Mouse (Mus musculus) adrenal gland, postnatal 25 days (tissue): Measurements from ENCODE around the gene Ppp2r5a. TPM values are rescaled to one million over a fixed set of nuclear protein-coding genes. Genes with fewer than 3 reads are reported as not detected.

ENCODE experiments used
- DNase-seq: peaks from one replicate; pipeline ENCODE4 v3.0.0; 2021; ENCODE audit warnings: mixed read lengths
- total RNA-seq: library from RNA; stranded (reverse); gene quantifications from 2 replicates; pipeline ENCODE4 v1.2.3, GENCODE M21; 2021

The Ppp2r5a gene
- total RNA-seq, 1 experiment from 2014 or later = 162 TPM

DNA sequence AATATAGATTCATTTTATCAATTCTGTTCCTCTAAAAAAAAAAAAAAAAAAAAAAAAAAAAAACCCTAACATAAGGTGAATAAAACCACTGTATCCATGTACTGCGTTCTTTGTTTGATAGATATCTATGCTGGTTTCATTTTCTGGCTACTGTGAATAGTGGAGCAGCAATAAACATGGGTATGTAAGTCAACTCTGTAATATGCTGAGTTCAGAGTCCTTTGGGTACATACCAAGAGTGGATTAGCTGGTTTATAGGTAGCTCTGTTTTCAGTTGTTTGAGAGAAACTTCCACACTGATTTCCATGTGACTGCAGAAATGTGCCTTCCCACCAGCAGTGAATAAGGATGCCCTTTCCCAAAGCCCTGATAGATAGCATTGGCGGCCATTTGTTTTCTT, 25.0 kb downstream of the Ppp2r5a start:
- DNase-seq = no peak

DNA sequence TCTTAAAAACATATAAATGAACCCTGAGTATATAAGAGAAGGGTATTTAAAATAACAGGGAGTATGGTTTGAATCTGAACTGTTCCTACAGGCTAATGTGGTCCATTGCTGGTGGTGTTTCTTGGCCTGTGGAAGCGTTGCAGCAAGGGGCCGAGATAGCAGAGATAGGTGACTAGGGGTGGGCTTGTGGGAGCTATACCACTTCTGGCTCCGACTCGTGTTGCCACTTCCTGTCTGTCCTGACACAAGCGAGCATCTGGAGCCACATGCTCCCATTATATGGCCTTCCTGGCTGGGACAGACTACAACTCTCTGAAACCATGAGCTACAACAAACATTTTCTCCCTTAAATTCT, 27.5 kb downstream of the Ppp2r5a start:
- no peak for DNase-seq

DNA sequence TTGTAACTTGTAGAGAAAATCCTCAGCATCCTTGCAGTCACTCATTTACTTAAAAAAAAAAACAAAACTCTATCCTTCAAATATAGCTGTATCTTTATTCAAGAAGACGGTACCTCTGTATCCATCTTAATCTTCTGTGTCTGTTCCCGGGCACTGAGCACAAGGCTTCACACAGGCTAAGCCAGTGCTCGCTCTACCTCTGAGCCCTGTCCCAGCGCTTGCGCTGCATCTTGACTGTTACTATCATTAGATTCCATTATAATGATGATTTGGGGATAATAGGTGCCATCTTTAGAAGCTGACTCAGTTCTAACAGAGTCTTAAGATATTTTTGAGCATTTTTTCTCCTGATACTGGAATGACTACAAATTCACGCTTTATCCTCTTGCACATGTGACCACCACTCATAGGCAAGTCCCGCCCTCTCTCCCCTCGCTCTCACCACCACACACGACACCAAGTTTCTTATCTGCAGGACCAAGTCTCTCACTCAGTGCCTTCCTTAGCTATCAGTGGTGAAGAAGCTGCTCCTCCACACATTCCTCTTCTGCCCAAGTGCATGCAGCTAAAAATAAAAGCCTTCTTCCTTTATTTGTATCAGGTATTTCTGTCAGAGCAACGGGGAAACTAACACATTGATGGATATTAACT, 28.0 kb downstream of the Ppp2r5a start:
- no peak for DNase-seq

DNA sequence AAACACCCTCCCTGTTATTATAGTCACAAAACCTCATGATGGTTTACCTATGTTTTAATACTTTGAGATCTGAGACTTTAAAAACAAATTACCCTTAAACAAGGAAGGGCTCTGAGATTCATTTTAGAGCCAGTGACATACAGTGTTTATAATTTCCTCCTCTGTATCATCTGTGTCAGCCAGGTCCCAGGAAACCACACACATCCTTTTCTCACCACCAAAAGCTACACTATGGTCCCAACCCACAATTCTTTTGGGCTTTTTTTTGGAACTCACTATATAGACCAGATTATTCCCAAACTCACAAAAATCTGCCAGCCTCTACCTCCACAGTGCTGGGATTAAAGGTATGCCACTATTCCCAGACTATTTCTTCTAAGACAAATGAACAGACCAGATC, 33.9 kb downstream of the Ppp2r5a start:
- no peak for DNase-seq

DNA sequence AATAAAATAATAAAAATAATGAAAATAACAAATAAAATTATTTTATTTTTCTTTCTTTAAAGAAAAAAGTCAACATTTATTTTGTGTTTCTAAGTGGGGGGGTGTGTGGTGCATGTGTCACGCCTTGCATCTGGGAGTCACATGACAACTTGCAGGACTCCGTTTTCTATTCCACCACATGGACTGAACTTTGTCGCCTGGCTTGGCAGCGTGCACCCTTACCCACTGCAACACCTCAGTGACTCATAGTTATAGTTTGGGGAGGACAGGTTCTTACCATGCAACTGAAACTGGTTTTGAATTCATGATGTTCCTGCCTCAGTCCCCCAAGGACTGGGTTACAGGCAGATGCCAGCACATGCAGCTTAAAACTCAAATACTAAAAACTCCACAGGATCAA, 34.9 kb downstream of the Ppp2r5a start:
- no peak for DNase-seq

DNA sequence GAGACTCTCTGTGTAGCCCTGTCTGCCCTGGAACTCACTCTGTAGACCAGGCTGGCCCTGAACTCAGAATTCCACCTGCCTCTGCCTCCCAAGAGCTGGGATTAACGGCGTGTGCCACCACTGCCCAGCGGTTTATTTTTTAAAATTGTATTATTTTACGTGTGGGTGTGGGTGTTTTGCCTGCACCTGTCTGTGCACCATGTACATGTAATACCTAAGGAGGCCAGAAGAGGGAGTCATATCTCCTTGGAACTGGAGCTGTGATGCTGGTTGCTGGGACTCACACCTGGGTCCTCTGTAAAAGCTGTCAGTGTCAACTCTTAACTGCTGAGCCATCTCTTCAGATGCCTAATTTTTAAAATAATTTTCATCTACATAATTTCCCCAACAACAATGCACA, 38.6 kb downstream of the Ppp2r5a start:
- no peak for DNase-seq

GRCm38 (mm10) chr1:191362412-191362811, 40.7 kb downstream of the Ppp2r5a start:
- DNase-seq = no peak

DNA sequence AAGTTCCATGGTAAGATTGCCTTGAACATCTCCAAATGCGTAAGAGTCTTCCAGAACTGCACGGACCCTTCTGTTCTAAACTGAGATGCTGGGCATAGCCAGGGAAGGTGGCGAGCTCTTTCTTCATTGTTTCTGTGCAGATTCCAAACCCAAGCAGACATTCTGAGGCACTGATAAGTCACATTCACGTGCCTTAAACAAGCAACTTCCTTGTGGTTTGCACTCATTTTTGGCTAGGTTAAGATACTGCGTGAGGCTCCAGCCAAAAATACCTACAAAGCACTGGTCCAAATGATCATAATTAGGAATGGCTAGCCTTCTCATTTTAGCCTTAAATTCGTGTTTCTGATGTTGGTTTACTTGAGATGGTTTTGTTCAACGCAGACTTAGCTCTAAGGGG, 43.6 kb downstream of the Ppp2r5a start:
- DNase-seq = no peak

DNA sequence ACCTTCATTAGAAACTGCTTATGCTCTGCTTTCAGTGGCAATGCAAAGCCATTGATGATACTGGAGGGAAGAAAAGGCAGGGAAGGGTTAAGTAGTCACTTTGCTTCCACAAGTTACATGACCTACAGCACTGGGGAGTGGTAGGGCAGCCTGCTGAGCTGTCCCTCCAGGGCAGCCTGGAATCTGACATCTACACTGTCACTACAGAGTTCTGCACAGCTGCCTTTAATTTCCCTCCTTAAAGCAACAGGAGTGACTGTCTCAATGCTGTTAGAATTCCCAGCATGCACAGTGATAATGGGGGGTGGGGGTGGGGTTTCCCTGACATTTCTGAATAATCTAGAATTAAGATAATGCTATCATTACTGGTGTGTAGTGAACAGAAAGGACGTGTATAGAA, 46.1 kb downstream of the Ppp2r5a start:
- no peak for DNase-seq

DNA sequence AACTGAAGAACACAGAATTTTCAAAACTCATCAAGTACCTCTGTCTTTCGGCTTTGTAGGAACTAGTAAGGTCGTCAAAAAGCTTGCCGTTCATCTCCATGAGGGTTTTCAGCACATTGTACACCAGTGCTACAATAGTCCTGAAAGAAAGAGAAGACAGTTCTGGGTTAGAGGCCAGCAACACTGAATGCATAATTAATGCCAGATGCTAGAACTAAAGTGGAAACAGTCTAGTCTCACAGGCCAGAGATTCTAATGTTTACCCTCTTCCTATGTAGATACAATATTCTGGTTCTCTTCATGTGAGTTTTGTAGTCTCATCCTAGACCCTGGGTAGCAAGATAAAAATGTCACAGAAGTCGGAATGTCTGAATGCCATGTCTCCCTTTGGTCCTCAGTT, 49.2 kb downstream of the Ppp2r5a start:
- DNase-seq = no peak

DNA sequence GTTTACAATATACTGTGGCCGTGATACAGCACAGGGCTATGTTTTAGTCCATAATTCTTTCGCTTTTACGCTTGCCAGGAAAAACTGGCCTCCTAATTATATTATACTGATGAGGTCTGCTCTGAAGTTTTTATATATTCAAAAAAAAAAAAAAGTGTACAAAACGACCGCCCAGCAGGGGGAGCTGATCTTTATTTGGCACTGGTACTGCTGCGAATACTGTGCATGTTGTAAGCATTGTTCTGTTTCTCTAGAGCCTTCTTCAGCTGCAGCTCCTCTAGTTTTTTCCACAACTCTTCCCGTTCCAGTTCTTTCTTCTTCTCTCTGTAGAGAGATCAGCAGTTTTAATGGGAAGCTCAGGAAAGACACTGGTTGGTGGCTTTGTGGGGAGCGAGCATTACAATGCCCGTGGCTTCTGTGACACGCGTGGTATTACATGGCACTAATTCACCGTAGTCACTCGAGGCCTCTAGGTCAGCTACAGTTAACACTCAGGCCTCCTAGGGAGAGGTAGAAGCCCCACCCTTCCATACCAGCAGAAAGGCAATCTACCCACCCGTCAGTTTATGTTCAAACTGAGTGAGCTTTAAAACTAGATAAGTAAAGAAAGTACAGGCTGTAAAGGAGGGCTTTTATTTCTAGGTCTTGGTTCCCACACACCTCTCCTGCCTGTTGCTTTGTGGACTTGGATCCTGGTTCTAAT, 50.1 kb downstream of the Ppp2r5a start:
- DNase-seq = peak; percentile 49

DNA sequence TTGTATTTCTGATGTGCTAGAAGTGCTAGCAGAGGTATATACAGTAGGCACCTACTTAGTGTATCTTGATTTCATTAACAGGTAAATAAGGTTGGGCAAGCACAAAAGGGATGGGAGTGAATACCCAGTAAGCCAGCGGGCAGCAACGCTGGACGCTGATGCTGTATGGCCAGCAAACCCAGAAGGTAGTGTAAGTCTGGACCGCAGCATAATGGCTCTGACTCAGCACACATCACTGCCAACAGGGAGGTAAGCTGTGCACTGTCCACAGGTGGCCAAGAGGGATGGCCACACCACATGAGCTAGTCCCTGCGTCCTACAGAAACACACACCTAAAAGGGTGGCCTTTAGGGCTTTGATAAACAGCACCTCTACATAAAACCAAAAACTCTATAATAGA, 52.7 kb downstream of the Ppp2r5a start:
- DNase-seq = no peak

DNA sequence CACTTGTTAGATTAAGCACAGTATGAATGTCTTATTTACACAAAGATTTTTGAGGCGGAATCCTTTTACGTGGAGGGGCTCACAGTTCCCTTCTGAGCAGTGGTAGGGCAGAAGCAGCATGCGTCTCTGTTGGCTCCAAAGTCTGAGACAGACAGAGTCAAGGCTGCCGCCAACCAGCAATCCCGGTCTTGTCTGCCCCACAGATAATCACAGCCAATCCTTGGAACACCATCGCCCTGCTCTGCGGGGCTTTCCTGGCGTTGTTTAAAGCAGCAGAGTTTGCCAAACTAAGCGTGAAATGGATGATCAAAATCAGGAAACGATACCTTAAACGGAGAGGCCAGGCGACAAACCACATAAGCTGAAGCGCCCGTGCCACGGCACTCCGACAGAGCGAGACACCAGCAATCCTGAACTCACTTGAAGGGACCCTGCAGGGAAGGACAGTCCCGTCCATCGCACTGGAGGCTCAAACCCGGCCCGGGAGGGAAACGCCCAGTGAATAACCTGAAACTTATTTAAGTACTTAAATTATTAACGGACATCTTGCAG, 53.5 kb downstream of the Ppp2r5a start:
- DNase-seq = no peak

- no peak for DNase-seq
These were observed 54.1 kb downstream of the Ppp2r5a start for GRCm38 (mm10) chr1:191348996-191349395.

- DNase-seq = no peak
These were observed 54.5 kb downstream of the Ppp2r5a start for GRCm38 (mm10) chr1:191348592-191348991.

DNA sequence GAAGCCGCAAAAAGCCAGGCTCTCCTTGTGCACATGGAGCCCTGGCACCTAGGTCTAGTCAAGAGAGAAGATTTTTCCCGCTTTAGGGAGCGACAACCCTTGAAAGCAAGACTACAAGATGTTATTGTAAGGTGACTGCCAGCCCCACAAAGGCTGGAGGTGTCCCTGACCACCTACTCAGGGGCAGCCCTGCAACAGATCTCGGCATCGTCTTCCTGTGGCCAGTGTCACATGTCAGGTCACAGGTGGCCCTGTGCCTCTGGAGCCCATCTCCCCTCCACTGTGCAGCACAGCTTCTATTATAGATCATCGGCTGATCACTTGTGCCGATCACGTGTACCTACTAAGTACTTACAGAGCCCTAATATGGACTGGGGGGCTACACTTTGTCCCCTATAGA, 55.5 kb downstream of the Ppp2r5a start:
- no peak for DNase-seq

GRCm38 (mm10) chr1:191340530-191340929, 62.5 kb downstream of the Ppp2r5a start:
- no peak for DNase-seq

DNA sequence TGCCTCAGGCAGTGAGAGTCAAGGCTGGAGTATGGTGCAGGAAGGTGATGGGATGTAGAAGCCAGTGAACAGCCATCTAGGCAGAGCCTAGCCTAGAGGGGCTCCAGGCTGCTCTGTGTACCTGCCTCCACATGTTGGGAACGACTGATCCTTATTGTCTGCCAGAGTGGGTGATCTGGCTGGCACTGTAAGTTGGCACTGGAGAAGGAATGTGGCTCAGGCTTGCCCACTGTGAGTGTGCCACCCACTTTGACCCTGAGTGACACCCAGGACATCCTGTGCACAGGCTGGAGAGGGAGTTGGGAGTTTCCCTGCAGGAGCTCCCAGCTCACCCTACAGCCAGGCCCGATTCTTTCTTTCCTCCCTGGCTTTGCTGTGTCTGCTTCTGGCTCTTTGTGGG, 63.2 kb downstream of the Ppp2r5a start:
- DNase-seq = no peak

GRCm38 (mm10) chr1:191334500-191334899, 68.6 kb downstream of the Ppp2r5a start:
- DNase-seq = no peak

- no peak for DNase-seq
These were observed 72.7 kb downstream of the Ppp2r5a start for GRCm38 (mm10) chr1:191330356-191330755.

GRCm38 (mm10) chr1:191328019-191328441, 75.0 kb downstream of the Ppp2r5a start:
- DNase-seq = peak; percentile 36

DNA sequence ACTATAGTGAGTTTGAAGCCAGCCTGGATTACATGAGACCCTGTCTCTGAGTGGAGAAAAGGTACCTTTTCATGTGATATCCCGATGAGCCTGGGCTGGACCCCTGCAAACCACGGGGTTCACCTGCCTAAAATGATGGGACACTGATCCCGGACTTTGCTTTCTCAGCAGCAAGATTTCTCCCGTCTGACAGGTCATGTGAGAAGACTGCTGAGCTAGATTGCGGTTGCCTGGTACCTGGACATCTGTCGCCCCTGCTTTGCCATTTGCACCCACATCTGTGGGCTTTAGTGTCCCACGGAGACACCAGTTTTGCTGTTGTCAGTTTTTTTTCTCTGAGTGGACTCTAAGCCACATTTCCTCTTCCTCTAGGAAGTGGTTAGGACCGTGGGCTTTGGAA, 75.8 kb downstream of the Ppp2r5a start:
- no peak for DNase-seq

GRCm38 (mm10) chr1:191326233-191326882, 76.7 kb downstream of the Ppp2r5a start:
- peak; percentile 50 for DNase-seq
